ENCODE assay signal across 8 mouse cellular contexts in genomic region chrX:17571621-17572459, GRCm38 (mm10). TPM values are rescaled to one million over a fixed set of nuclear protein-coding genes. Genes with fewer than 3 reads are reported as not detected.
A peak's percentile ranks its signal among the peaks of the same experiment; 100 is the strongest.
DNase-seq lines count a peak whose midpoint lies in the region; ATAC-seq and TF ChIP-seq lines count a peak whose summit lies in the region.

Gene Fundc1, minus strand, starts transcription at chrX:17572325.

- no peaks in the 10 kb centered on the region for H3K4me1 ChIP-seq in E14TG2a.4 (replicated peaks; ENCODE audit: low read depth, low read length)
- no peaks in the 10 kb centered on the region for H3K4me1 ChIP-seq in forebrain, embryonic 12.5 days
- H3K4me1 ChIP-seq in heart, postnatal 0 days (ENCODE audit: control insufficient read depth, insufficient read depth) = no peaks in the 10 kb centered on the region
- no peaks in the 10 kb centered on the region for H3K4me1 ChIP-seq in liver, postnatal 0 days (ENCODE audit: insufficient read depth)
- no peaks in the 10 kb centered on the region for H3K4me1 ChIP-seq in neural tube, embryonic 14.5 days (ENCODE audit: control insufficient read depth, insufficient read depth, low read length)

- peak within 1 kb of the TSS; percentile 88 for H3K27ac ChIP-seq in forebrain, embryonic 12.5 days
- peak within 1 kb of the TSS; percentile 94 for H3K27ac ChIP-seq in heart, postnatal 0 days (ENCODE audit: low read depth)
- H3K27ac ChIP-seq in liver, postnatal 0 days (ENCODE audit: low read depth) = peak within 1 kb of the TSS; percentile 87
- peak within 1 kb of the TSS; percentile 88 for H3K27ac ChIP-seq in neural tube, embryonic 14.5 days (ENCODE audit: low read depth, low read length)

- TF ChIP-seq CTCF in E14TG2a.4 (conservative IDR thresholded peaks at IDR 0.05; ENCODE audit: low read length) = no peak
- TF ChIP-seq CTCF in heart, postnatal 0 days (IDR thresholded peaks at IDR 0.05; ENCODE audit: low read depth) = no peak
- TF ChIP-seq CTCF in liver, postnatal 0 days (IDR thresholded peaks at IDR 0.05; ENCODE audit: low read depth) = no peak; the same call in 1 of the 2 replicates

- no peaks in the 10 kb centered on the region for H3K36me3 ChIP-seq in E14TG2a.4 (ENCODE audit: insufficient read depth, low read length)
- H3K36me3 ChIP-seq in forebrain, embryonic 12.5 days (replicated peaks) = no peaks in the 10 kb centered on the region
- no peaks in the 10 kb centered on the region for H3K36me3 ChIP-seq in heart, postnatal 0 days (replicated peaks; ENCODE audit: control insufficient read depth, insufficient read depth, low read length)
- H3K36me3 ChIP-seq in liver, postnatal 0 days (replicated peaks; ENCODE audit: insufficient read depth, low read length) = no peaks in the 10 kb centered on the region
- H3K36me3 ChIP-seq in neural tube, embryonic 14.5 days (ENCODE audit: control insufficient read depth, insufficient read depth, low read length) = no peaks in the 10 kb centered on the region

- H3K4me2 ChIP-seq in forebrain, embryonic 12.5 days = peak within 1 kb of the TSS; percentile 48
- peak within 1 kb of the TSS; percentile 56 for H3K4me2 ChIP-seq in heart, postnatal 0 days (ENCODE audit: low read depth, low read length)
- H3K4me2 ChIP-seq in liver, postnatal 0 days (ENCODE audit: low read depth, low read length) = peak within 1 kb of the TSS; percentile 71
- peak within 1 kb of the TSS; percentile 49 for H3K4me2 ChIP-seq in neural tube, embryonic 14.5 days (ENCODE audit: low read depth, low read length)

- peak; percentile 84 for DNase-seq in c-Kit-positive CD71-positive TER-119-positive erythroid progenitor cells, embryonic 14.5 days (ENCODE audit: low spot score)
- peak; percentile 94 for DNase-seq in heart, postnatal 0 days (ENCODE audit: low spot score)
- peak; percentile 73 for DNase-seq in large intestine, adult 2 months (ENCODE audit: low read depth, low spot score)
- DNase-seq in liver, postnatal 0 days = peak; percentile 91
- peak; percentile 95 for DNase-seq in testis, postnatal 10 days (ENCODE audit: low spot score)

- 9% methylated on average over 25 of the region's 30 CpGs for WGBS in forebrain, embryonic 12.5 days
- 9% methylated on average over 29 of the region's 30 CpGs for WGBS in heart, postnatal 0 days
- 9% methylated on average over 30 of the region's 30 CpGs for WGBS in large intestine, adult 2 months
- 7% methylated on average over 30 of the region's 30 CpGs for WGBS in liver, postnatal 0 days (ENCODE audit: insufficient replicate concordance)
- 7% methylated on average over 27 of the region's 30 CpGs for WGBS in neural tube, embryonic 14.5 days

- ATAC-seq in forebrain, embryonic 12.5 days (ENCODE audit: low FRiP score) = peak; percentile 98
- peak; percentile 97 for ATAC-seq in heart, postnatal 0 days (ENCODE audit: insufficient read depth, low read depth)
- ATAC-seq in liver, postnatal 0 days = peak; percentile 95
- ATAC-seq in neural tube, embryonic 14.5 days (ENCODE audit: low read depth) = peak; percentile 99

- TF ChIP-seq EP300 in heart, postnatal 0 days (IDR thresholded peaks at IDR 0.05; ENCODE audit: low read depth) = no peak
- no peak for TF ChIP-seq EP300 in liver, postnatal 0 days (IDR thresholded peaks at IDR 0.05; ENCODE audit: low read depth)

- H3K4me3 ChIP-seq in E14TG2a.4 (replicated peaks; ENCODE audit: low read length) = peak within 1 kb of the TSS; percentile 81
- H3K4me3 ChIP-seq in forebrain, embryonic 12.5 days (replicated peaks) = peak within 1 kb of the TSS; percentile 44
- H3K4me3 ChIP-seq in heart, postnatal 0 days (ENCODE audit: low read depth, low read length) = peak within 1 kb of the TSS; percentile 71
- peak within 1 kb of the TSS; percentile 63 for H3K4me3 ChIP-seq in liver, postnatal 0 days (ENCODE audit: low read depth, low read length)
- peak within 1 kb of the TSS; percentile 38 for H3K4me3 ChIP-seq in neural tube, embryonic 14.5 days (ENCODE audit: low read depth, low read length)

- H3K9me3 ChIP-seq in E14TG2a.4 (ENCODE audit: low read length) = no peaks in the 10 kb centered on the region
- no peaks in the 10 kb centered on the region for H3K9me3 ChIP-seq in forebrain, embryonic 12.5 days
- no peaks in the 10 kb centered on the region for H3K9me3 ChIP-seq in heart, postnatal 0 days (replicated peaks; ENCODE audit: control insufficient read depth, low read length)
- H3K9me3 ChIP-seq in liver, postnatal 0 days (ENCODE audit: low read length) = no peaks in the 10 kb centered on the region
- no peaks in the 10 kb centered on the region for H3K9me3 ChIP-seq in neural tube, embryonic 14.5 days (ENCODE audit: control insufficient read depth, low read length)

- H3K27me3 ChIP-seq in E14TG2a.4 (ENCODE audit: insufficient read depth, low read length) = no peaks in the 10 kb centered on the region
- H3K27me3 ChIP-seq in forebrain, embryonic 12.5 days = no peaks in the 10 kb centered on the region
- no peaks in the 10 kb centered on the region for H3K27me3 ChIP-seq in heart, postnatal 0 days (ENCODE audit: control insufficient read depth, insufficient read depth, low read length)
- no peaks in the 10 kb centered on the region for H3K27me3 ChIP-seq in liver, postnatal 0 days (ENCODE audit: insufficient read depth, low read length)
- H3K27me3 ChIP-seq in neural tube, embryonic 14.5 days (ENCODE audit: control insufficient read depth, insufficient read depth, low read length) = no peaks in the 10 kb centered on the region

- peak within 1 kb of the TSS; percentile 58 for H3K9ac ChIP-seq in forebrain, embryonic 12.5 days
- H3K9ac ChIP-seq in heart, postnatal 0 days (replicated peaks; ENCODE audit: low read depth, low read length) = peak within 1 kb of the TSS; percentile 73
- peak within 1 kb of the TSS; percentile 73 for H3K9ac ChIP-seq in liver, postnatal 0 days (replicated peaks)
- H3K9ac ChIP-seq in neural tube, embryonic 14.5 days (replicated peaks; ENCODE audit: low read depth, low read length) = peak within 1 kb of the TSS; percentile 52

RNA-seq across cellular contexts. Expression of gene Fundc1, which starts in this region (rescaled TPM):
- 56.0 and 56.5 TPM in 2 replicates for polyA plus RNA-seq in forebrain, embryonic 12.5 days (2016; fragmentation: Nextera tagmentation; extraction: Ambion mirVana)
- total RNA-seq in heart, postnatal 0 days (2014; rRNA removed; ENCODE audit: low replicate concordance) = 18.5 and 31.4 TPM in 2 replicates
- 36.3 and 37.0 TPM in 2 replicates for polyA plus RNA-seq in heart, postnatal 0 days (2015; fragmentation: Nextera tagmentation; extraction: Ambion mirVana)
- 5.4 and 5.6 TPM in 2 replicates for polyA plus RNA-seq in large intestine, adult 2 months (2012; rRNA removed)
- 13.9 and 14.0 TPM in 2 replicates for polyA plus RNA-seq in liver, postnatal 0 days (2015; fragmentation: Nextera tagmentation; extraction: Ambion mirVana)
- polyA plus RNA-seq in neural tube, embryonic 14.5 days (2014; fragmentation: Nextera tagmentation; extraction: Ambion mirVana) = 65.2 and 68.8 TPM in 2 replicates

Comparison
In these comparisons a context has a peak if more than half of its experiments do, and no peak if none do; other contexts are left out.
1. Peak in every context shown above with its lines: DNase-seq, ATAC-seq, H3K4me3 ChIP-seq and H3K27ac ChIP-seq.